Mouse (Mus musculus) adrenal gland, postnatal 25 days (tissue): ENCODE data around the gene Slc29a2. TPM values are rescaled to one million over a fixed set of nuclear protein-coding genes. Genes with fewer than 3 reads are reported as not detected.

Experiments used
- total RNA-seq: library from RNA; stranded (reverse); gene quantifications from 2 replicates; pipeline ENCODE4 v1.2.3, GENCODE M21; 2021

Gene Slc29a2
- total RNA-seq, 1 experiment from 2014 or later, result 5.0 TPM

Other genes with a start within 250 kb of the Slc29a2 start
- 62.4 and 65.4 TPM in 2 replicates for gene Rbm4, start 230.0 kb upstream of the Slc29a2 start, total RNA-seq
- 22.2 and 30.2 TPM in 2 replicates for gene Gm21992, start 212.2 kb upstream of the Slc29a2 start, total RNA-seq
- gene Rbm14, start 212.2 kb upstream of the Slc29a2 start, total RNA-seq, result 45.4 and 46.5 TPM in 2 replicates
- 107 and 128 TPM in 2 replicates for gene Ccs, start 184.5 kb upstream of the Slc29a2 start, total RNA-seq
- 0.15 TPM in 1 of 2 replicates, not detected in the other for gene Ccdc87, start 184.5 kb upstream of the Slc29a2 start, total RNA-seq
- gene Ctsf, start 168.7 kb upstream of the Slc29a2 start, total RNA-seq, result 361 and 398 TPM in 2 replicates
- 0.58 and 0.71 TPM in 2 replicates for gene Actn3, start 146.0 kb upstream of the Slc29a2 start, total RNA-seq
- gene Zdhhc24, start 145.2 kb upstream of the Slc29a2 start, total RNA-seq, result 21.0 and 23.3 TPM in 2 replicates
- gene Bbs1, start 117.2 kb upstream of the Slc29a2 start, total RNA-seq, result 8.4 and 12.3 TPM in 2 replicates
- 102 and 126 TPM in 2 replicates for gene Dpp3, start 95.6 kb upstream of the Slc29a2 start, total RNA-seq
- gene Peli3, start 80.7 kb upstream of the Slc29a2 start, total RNA-seq, result 8.4 and 11.4 TPM in 2 replicates
- 51.7 and 51.8 TPM in 2 replicates for gene Mrpl11, start 61.7 kb upstream of the Slc29a2 start, total RNA-seq
- 0.33 and 0.43 TPM in 2 replicates for gene Npas4, start 33.5 kb upstream of the Slc29a2 start, total RNA-seq
- 16.3 and 41.8 TPM in 2 replicates for gene B4gat1, start 15.0 kb downstream of the Slc29a2 start, total RNA-seq
- 1.7 and 9.8 TPM in 2 replicates for gene AC124502.3, start 15.0 kb downstream of the Slc29a2 start, total RNA-seq
- gene Brms1, start 17.5 kb downstream of the Slc29a2 start, total RNA-seq, result 21.6 and 32.0 TPM in 2 replicates
- 5.9 and 6.0 TPM in 2 replicates for gene Rin1, start 26.6 kb downstream of the Slc29a2 start, total RNA-seq
- gene Cd248, start 44.2 kb downstream of the Slc29a2 start, total RNA-seq, result 10.0 and 12.7 TPM in 2 replicates
- gene Tmem151a, start 61.7 kb downstream of the Slc29a2 start, total RNA-seq, result 1.3 and 1.4 TPM in 2 replicates
- gene Yif1a, start 64.7 kb downstream of the Slc29a2 start, total RNA-seq, result 62.7 and 68.2 TPM in 2 replicates
- 1.1 and 2.7 TPM in 2 replicates for gene Cnih2, start 74.7 kb downstream of the Slc29a2 start, total RNA-seq
- 165 and 186 TPM in 2 replicates for gene Rab1b, start 83.2 kb downstream of the Slc29a2 start, total RNA-seq
- gene Klc2, start 94.7 kb downstream of the Slc29a2 start, total RNA-seq, result 47.3 and 54.2 TPM in 2 replicates
- gene Pacs1, start 249.3 kb downstream of the Slc29a2 start, total RNA-seq, result 18.0 and 26.9 TPM in 2 replicates